Mouse (Mus musculus) hindbrain, embryonic 16.5 days (tissue): ENCODE results near the gene Spindoc. TPM values are rescaled to one million over a fixed set of nuclear protein-coding genes. Genes with fewer than 3 reads are reported as not detected.

Experiments used
- ATAC-seq: fragments of 200-750 bp; cut with Nextera tagmentation; 2 replicates; pipeline ENCODE4 v1.8.0; 2017; ENCODE audit warnings: moderate TSS enrichment, moderate library complexity
- H3K27ac ChIP-seq: fragments of 300-500 bp; sonication (generic); 2 replicates; pipeline ENCODE4 v1.5.1; 2014; ENCODE audit warnings: low read depth, mild to moderate bottlenecking, control low read depth, low read length, moderate library complexity
- H3K27me3 ChIP-seq: fragments of 300-500 bp; sonication (generic); replicated peaks from 2 replicates; pipeline ENCODE4 v1.6.1; 2014; ENCODE audit warnings: low read length; ENCODE audit not compliant: control insufficient read depth, insufficient read depth
- H3K36me3 ChIP-seq: fragments of 300-500 bp; sonication (generic); 2 replicates; pipeline ENCODE4 v1.6.1; 2014; ENCODE audit warnings: mild to moderate bottlenecking, low read length, moderate library complexity, mixed read lengths; ENCODE audit not compliant: control insufficient read depth, insufficient read depth
- H3K4me1 ChIP-seq: fragments of 300-500 bp; sonication (generic); 2 replicates; pipeline ENCODE4 v1.6.1; 2014; ENCODE audit warnings: low read depth, low read length; ENCODE audit not compliant: control insufficient read depth, insufficient read depth
- H3K4me2 ChIP-seq: fragments of 300-500 bp; sonication (generic); 2 replicates; pipeline ENCODE4 v1.6.1; 2014; ENCODE audit warnings: mild to moderate bottlenecking, low read length, control low read depth, moderate library complexity
- H3K4me3 ChIP-seq: fragments of 300-500 bp; sonication (generic); 2 replicates; pipeline ENCODE4 v1.5.1; 2014; ENCODE audit warnings: mild to moderate bottlenecking, low read length, control low read depth, moderate library complexity
- H3K9ac ChIP-seq: fragments of 300-500 bp; sonication (generic); 2 replicates; pipeline ENCODE4 v1.6.1; 2014; ENCODE audit warnings: low read depth, mild to moderate bottlenecking, control low read depth, low read length, moderate library complexity
- H3K9me3 ChIP-seq: fragments of 300-500 bp; sonication (generic); 2 replicates; pipeline ENCODE4 v1.6.1; 2014; ENCODE audit warnings: mild to moderate bottlenecking, low read length, moderate library complexity; ENCODE audit not compliant: control insufficient read depth
- WGBS: fragments of 180-500 bp; shearing (Covaris S2); extraction: QIAGEN DNeasy Blood & Tissue Kit; methylation state at CpG from one replicate; pipeline ENCODE4 v1.1.7; 2014; 5-methylcytosine and 5-hydroxymethylcytosine counted together
- polyA plus RNA-seq: library from polyadenylated mRNA; unstranded; fragments of >200 nt; fragmentation: Nextera tagmentation; extraction: Ambion mirVana; gene quantifications from 2 replicates; pipeline ENCODE4 v1.2.1, GENCODE M21; 2015

Spindoc gene
- polyA plus RNA-seq, 1 experiment from 2014 or later: 23.4 TPM

GRCm38 (mm10) chr19:7317716-7318115, 65.1 kb downstream of the Spindoc start:
- Histone ChIP-seq H3K9me3 (no peaks in the 10 kb centered on the region), H3K9ac (no peak overlapping the region), H3K27me3 (no peaks in the 10 kb centered on the region), H3K27ac (no peak overlapping the region), H3K4me1 (peaks cover 7% of the 10 kb centered on the region), H3K4me2 (no peak overlapping the region), H3K4me3 (no peak overlapping the region), H3K36me3 (no peaks in the 10 kb centered on the region)
- 87% methylated on average over 4 of the region's 4 CpGs for WGBS
- ATAC-seq: no peak

- no peaks in the 10 kb centered on the region for H3K36me3 ChIP-seq
- 81% methylated on average over 4 of the region's 4 CpGs for WGBS
- peaks cover 10% of the 10 kb centered on the region for H3K4me1 ChIP-seq
- H3K4me2 ChIP-seq: no peak overlapping the region
- H3K27me3 ChIP-seq: no peaks in the 10 kb centered on the region
- no peak overlapping the region for H3K4me3 ChIP-seq
- no peak for ATAC-seq
- no peak overlapping the region for H3K9ac ChIP-seq
- no peaks in the 10 kb centered on the region for H3K9me3 ChIP-seq
- H3K27ac ChIP-seq: no peak overlapping the region
Measured at GRCm38 (mm10) chr19:7316822-7317221, 66.0 kb downstream of the Spindoc start.

GRCm38 (mm10) chr19:7315587-7315984, 67.2 kb downstream of the Spindoc start:
- Histone ChIP-seq H3K4me2 (no peak overlapping the region), H3K9ac (no peak overlapping the region), H3K27ac (no peak overlapping the region), H3K9me3 (no peaks in the 10 kb centered on the region), H3K27me3 (no peaks in the 10 kb centered on the region), H3K36me3 (no peaks in the 10 kb centered on the region), H3K4me3 (no peak overlapping the region), H3K4me1 (peaks cover 21% of the 10 kb centered on the region)
- 78% methylated on average over 4 of the region's 4 CpGs for WGBS
- no peak for ATAC-seq

- H3K27ac ChIP-seq: 0 out of 2 replicates have a peak overlapping the region, but pooled peaks have one; percentile 9
- no peak for ATAC-seq
Measured at GRCm38 (mm10) chr19:7314976-7315586, 67.7 kb downstream of the Spindoc start.

GRCm38 (mm10) chr19:7313660-7314059, 69.1 kb downstream of the Spindoc start:
- no peak for ATAC-seq
- no peaks in the 10 kb centered on the region for H3K27me3 ChIP-seq
- no peak overlapping the region for H3K4me3 ChIP-seq
- no peak overlapping the region for H3K27ac ChIP-seq
- no peaks in the 10 kb centered on the region for H3K36me3 ChIP-seq
- H3K9me3 ChIP-seq: no peaks in the 10 kb centered on the region
- H3K4me2 ChIP-seq: no peak overlapping the region
- H3K9ac ChIP-seq: no peak overlapping the region
- peaks cover 34% of the 10 kb centered on the region for H3K4me1 ChIP-seq
- 78% methylated on average over 2 of the region's 2 CpGs for WGBS

More at GRCm38 (mm10) chr19:7314976-7315586, 67.7 kb downstream of the Spindoc start:
- no peaks in the 10 kb centered on the region for H3K36me3 ChIP-seq
- no peak overlapping the region for H3K4me2 ChIP-seq
- no peak overlapping the region for H3K9ac ChIP-seq
- H3K9me3 ChIP-seq: no peaks in the 10 kb centered on the region
- H3K4me1 ChIP-seq: peaks cover 26% of the 10 kb centered on the region
- no peak overlapping the region for H3K4me3 ChIP-seq
- no peaks in the 10 kb centered on the region for H3K27me3 ChIP-seq
- 59% methylated on average over 8 of the region's 8 CpGs for WGBS

- Histone ChIP-seq H3K27ac (peak overlapping the region; percentile 52; the same call in 1 of the 2 replicates), H3K27me3 (no peaks in the 10 kb centered on the region), H3K4me3 (no peak overlapping the region), H3K36me3 (no peaks in the 10 kb centered on the region), H3K9me3 (no peaks in the 10 kb centered on the region), H3K9ac (no peak overlapping the region), H3K4me2 (no peak overlapping the region), H3K4me1 (peaks cover 45% of the 10 kb centered on the region)
- no peak for ATAC-seq
- 47% methylated on average over 10 of the region's 10 CpGs for WGBS
Measured at GRCm38 (mm10) chr19:7311306-7311705, 71.5 kb downstream of the Spindoc start.

GRCm38 (mm10) chr19:7310704-7311103, 72.1 kb downstream of the Spindoc start:
- no peak overlapping the region for H3K4me3 ChIP-seq
- peak overlapping the region; percentile 52; the same call in 1 of the 2 replicates for H3K27ac ChIP-seq
- H3K36me3 ChIP-seq: no peaks in the 10 kb centered on the region
- H3K9ac ChIP-seq: no peak overlapping the region; the same call in 1 of the 2 replicates
- no peak for ATAC-seq
- no peaks in the 10 kb centered on the region for H3K9me3 ChIP-seq
- H3K27me3 ChIP-seq: no peaks in the 10 kb centered on the region
- peaks cover 43% of the 10 kb centered on the region for H3K4me1 ChIP-seq
- 33% methylated on average over 5 of the region's 5 CpGs for WGBS
- H3K4me2 ChIP-seq: no peak overlapping the region

GRCm38 (mm10) chr19:7309738-7310330, 73.0 kb downstream of the Spindoc start:
- Histone ChIP-seq H3K9me3 (no peaks in the 10 kb centered on the region), H3K4me2 (no peak overlapping the region), H3K27ac (no peak overlapping the region), H3K4me3 (no peak overlapping the region), H3K9ac (no peak overlapping the region), H3K36me3 (no peaks in the 10 kb centered on the region), H3K27me3 (no peaks in the 10 kb centered on the region), H3K4me1 (peaks cover 39% of the 10 kb centered on the region)
- ATAC-seq: no peak
- 76% methylated on average over 2 of the region's 2 CpGs for WGBS

GRCm38 (mm10) chr19:7307995-7308770, 74.6 kb downstream of the Spindoc start:
- Histone ChIP-seq H3K9ac (no peak overlapping the region), H3K4me2 (no peak overlapping the region)

More at GRCm38 (mm10) chr19:7307995-7308770, 74.6 kb downstream of the Spindoc start:
- Histone ChIP-seq H3K4me1 (peaks cover 44% of the 10 kb centered on the region), H3K9me3 (no peaks in the 10 kb centered on the region), H3K27ac (no peak overlapping the region), H3K27me3 (no peaks in the 10 kb centered on the region), H3K4me3 (no peak overlapping the region), H3K36me3 (no peaks in the 10 kb centered on the region)
- WGBS: 42% methylated on average over 8 of the region's 8 CpGs
- peak; percentile 57 for ATAC-seq
